Mouse (Mus musculus) erythroblast, embryonic 14.5 days (primary cell): Measurements from ENCODE around the gene Bex3.

Experiments used
- GATA1 ChIP-seq: IDR thresholded peaks from 2 replicates; pipeline ENCODE4 v1.6.1; 2012; ENCODE audit warnings: low read length, inconsistent platforms, mixed read lengths
- TAL1 ChIP-seq: IDR thresholded peaks from 3 replicates; pipeline ENCODE4 v1.6.1; 2012; ENCODE audit warnings: low read length, inconsistent platforms, mixed read lengths

- TF ChIP-seq TAL1 (no peak), GATA1 (no peak)
Measured at GRCm38 (mm10) chrX:136274542-136274941, 4.5 kb downstream of the Bex3 start.
